Mouse (Mus musculus): ENCODE results near the gene Tshr. TPM values are rescaled to one million over a fixed set of nuclear protein-coding genes. Genes with fewer than 3 reads are reported as not detected.

The Tshr gene
- total RNA-seq, 1 experiment = 0.22 TPM

DNA sequence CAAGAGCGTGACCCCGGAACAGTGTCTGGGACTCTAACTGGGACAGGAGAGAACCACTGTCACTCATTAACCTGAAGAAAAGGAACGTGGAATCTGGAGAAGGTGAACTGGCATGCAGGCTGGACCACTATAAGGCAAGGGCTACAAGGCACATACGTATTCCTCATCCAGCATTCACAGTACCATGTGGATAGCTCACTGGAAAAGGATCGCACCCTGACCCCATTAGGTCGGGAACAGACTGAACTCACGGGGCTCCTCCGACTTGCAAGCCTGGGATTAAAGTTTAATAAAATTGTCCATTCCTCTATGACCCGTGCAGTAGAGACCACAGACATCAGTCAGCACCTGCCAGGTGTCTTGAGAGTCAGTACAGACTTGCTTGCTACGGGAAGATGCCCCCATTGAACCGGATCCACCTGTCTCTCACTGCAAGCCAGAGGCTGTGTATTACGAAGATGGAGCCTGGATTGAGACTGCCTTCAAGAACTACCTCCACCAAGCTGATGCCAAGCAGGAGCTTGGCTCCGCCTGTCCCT lies 97.9 kb downstream of the Tshr start:
- no peaks in the 10 kb centered on the region for H3K4me1 ChIP-seq (ENCODE audit: control insufficient read depth in 2 of 2, insufficient read depth in 2 of 2, low read length in 2 of 2, poor library complexity in 1 of 2)
- TF ChIP-seq ZNF384 (IDR thresholded peaks at IDR 0.05; ENCODE audit: low read depth, low read length) (no peak), HCFC1 (IDR thresholded peaks at IDR 0.05; ENCODE audit: borderline replicate concordance, insufficient read depth, low read length) (no peak), CHD2 (IDR thresholded peaks at IDR 0.05; ENCODE audit: low read depth, low read length) (no peak), ZC3H11A (IDR thresholded peaks at IDR 0.05; ENCODE audit: borderline replicate concordance, low read depth, low read length) (no peak)
- in situ Hi-C loops (cut with MboI; ENCODE audit: low sequenced_read_pairs in 2 of 2, unreplicated experiment in 2 of 2) = no loop called here
- no peaks in the 10 kb centered on the region for H3K9me3 ChIP-seq (ENCODE audit: control insufficient read depth, insufficient read depth, low read depth, low read length)
- H3K9ac ChIP-seq (ENCODE audit: insufficient read depth, low read depth, low read length, poor library complexity, severe bottlenecking) = no peak overlapping the region
- H3K27ac ChIP-seq (ENCODE audit: insufficient read depth, low read depth, low read length, poor library complexity, severe bottlenecking) = no peak overlapping the region
- H3K36me3 ChIP-seq (ENCODE audit: control insufficient read depth, insufficient read depth, low read length, poor library complexity, severe bottlenecking) = no peaks in the 10 kb centered on the region
- H3K4me3 ChIP-seq (ENCODE audit: insufficient read depth in 1 of 2, low read depth in 1 of 2, low read length in 2 of 2, poor library complexity in 1 of 2, severe bottlenecking in 1 of 2) = no peak overlapping the region
- DNase-seq (ENCODE audit: low read depth, low spot score) = no peak

DNA sequence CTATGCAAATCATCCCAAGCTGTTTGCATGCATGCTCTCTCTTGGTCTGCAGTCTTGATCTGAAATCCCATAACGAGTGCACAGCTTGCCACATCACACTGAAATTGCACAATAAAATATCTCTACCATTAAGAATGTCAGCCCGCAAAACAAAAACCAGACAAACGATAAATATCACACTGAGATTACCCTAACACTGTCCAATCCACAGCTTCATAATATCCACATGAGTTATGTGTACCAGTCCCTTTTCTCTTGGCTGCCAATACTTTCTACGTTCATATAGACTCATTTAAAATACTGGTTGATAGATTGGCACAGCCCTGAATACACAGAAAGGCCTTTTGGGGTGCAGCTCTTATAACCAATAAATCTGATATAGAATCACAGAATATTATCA lies 102.0 kb downstream of the Tshr start:
- H3K9ac ChIP-seq (ENCODE audit: insufficient read depth, low read depth, low read length, poor library complexity, severe bottlenecking) = no peak overlapping the region
- H3K4me1 ChIP-seq (ENCODE audit: control insufficient read depth in 2 of 2, insufficient read depth in 2 of 2, low read length in 2 of 2, poor library complexity in 1 of 2) = no peaks in the 10 kb centered on the region
- no peaks in the 10 kb centered on the region for H3K9me3 ChIP-seq (ENCODE audit: control insufficient read depth, insufficient read depth, low read depth, low read length)
- no peaks in the 10 kb centered on the region for H3K36me3 ChIP-seq (ENCODE audit: control insufficient read depth, insufficient read depth, low read length, poor library complexity, severe bottlenecking)
- TF ChIP-seq HCFC1 (IDR thresholded peaks at IDR 0.05; ENCODE audit: borderline replicate concordance, insufficient read depth, low read length) (no peak), CHD2 (IDR thresholded peaks at IDR 0.05; ENCODE audit: low read depth, low read length) (no peak), MAFK (IDR thresholded peaks at IDR 0.05; ENCODE audit: insufficient read depth, low read depth, low read length) (no peak), ZC3H11A (IDR thresholded peaks at IDR 0.05; ENCODE audit: borderline replicate concordance, low read depth, low read length) (no peak), ZNF384 (IDR thresholded peaks at IDR 0.05; ENCODE audit: low read depth, low read length) (no peak)
- no peak for DNase-seq (ENCODE audit: low read depth, low spot score)
- no peak overlapping the region for H3K27ac ChIP-seq (ENCODE audit: insufficient read depth, low read depth, low read length, poor library complexity, severe bottlenecking)
- no peak overlapping the region for H3K4me3 ChIP-seq (ENCODE audit: insufficient read depth in 1 of 2, low read depth in 1 of 2, low read length in 2 of 2, poor library complexity in 1 of 2, severe bottlenecking in 1 of 2)
- in situ Hi-C loops (cut with MboI; ENCODE audit: low sequenced_read_pairs in 2 of 2, unreplicated experiment in 2 of 2) = no loop called here

DNA sequence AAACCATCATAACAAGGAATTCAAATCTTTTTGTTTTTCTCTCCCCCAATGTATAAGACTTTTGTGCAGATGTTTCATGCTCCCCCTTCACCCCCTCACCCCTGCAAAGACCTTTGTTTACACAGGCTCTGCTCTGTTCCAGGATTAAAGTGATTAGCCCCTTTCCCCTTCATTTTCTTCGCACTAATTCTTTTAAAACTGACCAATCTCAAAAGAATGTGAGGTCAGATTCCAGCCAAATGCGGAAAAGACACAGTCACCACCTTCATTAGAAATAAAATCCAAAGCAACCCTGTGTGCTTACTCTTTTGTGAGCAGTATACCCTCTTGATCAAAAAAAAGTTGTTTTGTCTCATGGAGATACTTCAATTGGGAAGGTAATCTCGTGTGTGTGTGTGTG lies 104.0 kb downstream of the Tshr start:
- Histone ChIP-seq H3K9ac (ENCODE audit: insufficient read depth, low read depth, low read length, poor library complexity, severe bottlenecking) (no peak overlapping the region), H3K4me3 (ENCODE audit: insufficient read depth in 1 of 2, low read depth in 1 of 2, low read length in 2 of 2, poor library complexity in 1 of 2, severe bottlenecking in 1 of 2) (no peak overlapping the region), H3K4me1 (ENCODE audit: control insufficient read depth in 2 of 2, insufficient read depth in 2 of 2, low read length in 2 of 2, poor library complexity in 1 of 2) (no peaks in the 10 kb centered on the region), H3K9me3 (ENCODE audit: control insufficient read depth, insufficient read depth, low read depth, low read length) (no peaks in the 10 kb centered on the region), H3K36me3 (ENCODE audit: control insufficient read depth, insufficient read depth, low read length, poor library complexity, severe bottlenecking) (no peaks in the 10 kb centered on the region), H3K27ac (ENCODE audit: insufficient read depth, low read depth, low read length, poor library complexity, severe bottlenecking) (no peak overlapping the region)
- no peak for DNase-seq (ENCODE audit: low read depth, low spot score)
- TF ChIP-seq ZNF384 (IDR thresholded peaks at IDR 0.05; ENCODE audit: low read depth, low read length) (no peak), CHD2 (IDR thresholded peaks at IDR 0.05; ENCODE audit: low read depth, low read length) (no peak), ZC3H11A (IDR thresholded peaks at IDR 0.05; ENCODE audit: borderline replicate concordance, low read depth, low read length) (no peak), HCFC1 (IDR thresholded peaks at IDR 0.05; ENCODE audit: borderline replicate concordance, insufficient read depth, low read length) (no peak), MAFK (IDR thresholded peaks at IDR 0.05; ENCODE audit: insufficient read depth, low read depth, low read length) (no peak)
- in situ Hi-C loops (cut with MboI; ENCODE audit: low sequenced_read_pairs in 2 of 2, unreplicated experiment in 2 of 2) = no loop called here

DNA sequence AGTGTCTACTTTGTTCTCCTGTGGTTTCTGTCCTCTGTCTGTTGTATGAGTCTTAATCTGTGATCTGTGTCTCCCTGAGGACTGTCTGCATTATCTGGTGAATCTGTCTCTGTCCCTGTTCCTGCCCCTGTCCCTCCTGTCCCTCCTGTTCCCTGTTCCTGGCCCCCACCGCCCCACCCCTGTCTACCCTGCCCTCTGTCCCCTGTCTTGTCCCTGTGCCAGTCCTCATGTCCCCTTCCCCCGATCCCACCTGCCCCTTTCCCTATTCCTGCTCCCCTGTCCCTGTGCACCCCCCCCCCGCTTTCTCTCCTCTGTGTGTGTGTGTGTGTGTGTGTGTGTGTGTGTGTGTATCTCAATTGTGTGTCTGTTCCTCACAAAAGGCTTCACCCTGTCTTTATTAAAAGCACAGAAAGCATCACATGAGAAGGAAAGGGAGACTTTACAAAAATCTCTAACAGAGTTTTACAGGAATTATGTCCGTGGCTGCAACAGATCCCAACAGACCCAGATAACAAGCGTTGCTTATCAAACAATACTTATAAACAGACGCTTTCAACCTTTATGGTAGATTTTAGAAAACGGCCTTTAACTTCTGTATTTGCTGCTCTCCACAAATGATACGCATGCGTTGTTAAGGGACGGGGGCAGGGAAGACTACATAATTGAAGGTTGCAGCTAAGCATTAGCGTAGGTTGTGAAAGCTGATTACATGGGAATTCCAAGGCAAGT lies 111.3 kb downstream of the Tshr start:
- DNase-seq (ENCODE audit: low read depth, low spot score) = no peak
- Histone ChIP-seq H3K9ac (ENCODE audit: insufficient read depth, low read depth, low read length, poor library complexity, severe bottlenecking) (no peak overlapping the region), H3K4me1 (ENCODE audit: control insufficient read depth in 2 of 2, insufficient read depth in 2 of 2, low read length in 2 of 2, poor library complexity in 1 of 2) (no peaks in the 10 kb centered on the region), H3K4me3 (ENCODE audit: insufficient read depth in 1 of 2, low read depth in 1 of 2, low read length in 2 of 2, poor library complexity in 1 of 2, severe bottlenecking in 1 of 2) (no peak overlapping the region), H3K9me3 (ENCODE audit: control insufficient read depth, insufficient read depth, low read depth, low read length) (no peaks in the 10 kb centered on the region), H3K27ac (ENCODE audit: insufficient read depth, low read depth, low read length, poor library complexity, severe bottlenecking) (no peak overlapping the region), H3K36me3 (ENCODE audit: control insufficient read depth, insufficient read depth, low read length, poor library complexity, severe bottlenecking) (no peaks in the 10 kb centered on the region)
- in situ Hi-C loops (cut with MboI; ENCODE audit: low sequenced_read_pairs in 2 of 2, unreplicated experiment in 2 of 2) = no loop called here
- no peak for TF ChIP-seq ZC3H11A (IDR thresholded peaks at IDR 0.05; ENCODE audit: borderline replicate concordance, low read depth, low read length)
- no peak for TF ChIP-seq HCFC1 (IDR thresholded peaks at IDR 0.05; ENCODE audit: borderline replicate concordance, insufficient read depth, low read length)
- no peak for TF ChIP-seq ZNF384 (IDR thresholded peaks at IDR 0.05; ENCODE audit: low read depth, low read length)
- no peak for TF ChIP-seq CHD2 (IDR thresholded peaks at IDR 0.05; ENCODE audit: low read depth, low read length)
- TF ChIP-seq MAFK (IDR thresholded peaks at IDR 0.05; ENCODE audit: insufficient read depth, low read depth, low read length) = no peak

Measured in ES-E14 (cell line).